Mouse (Mus musculus): ENCODE data around the gene Prkar1b. TPM values are rescaled to one million over a fixed set of nuclear protein-coding genes. Genes with fewer than 3 reads are reported as not detected.

Prkar1b gene
- polyA plus RNA-seq, 1 experiment from 2014 or later, result 5.3 TPM

- ATAC-seq (replicated peaks; ENCODE audit: low FRiP score) (no peak), DNase-seq (ENCODE audit: low spot score) (no peak)
- 69% methylated on average over 8 of the region's 8 CpGs for WGBS
- H3K4me2 ChIP-seq, result no peak overlapping the region
- H3K4me1 ChIP-seq (replicated peaks; ENCODE audit: control insufficient read depth, insufficient read depth, low read length), result no peaks in the 10 kb centered on the region
- H3K27ac ChIP-seq (ENCODE audit: low read depth, low read length), result no peak overlapping the region
- peaks cover 2% of the 10 kb centered on the region; the same call in 1 of the 2 replicates for H3K36me3 ChIP-seq (ENCODE audit: control insufficient read depth, insufficient read depth, low read length)
- no peak overlapping the region for H3K9ac ChIP-seq (ENCODE audit: low read depth, low read length)
- no peak overlapping the region for H3K4me3 ChIP-seq (ENCODE audit: low read depth, low read length)
- no peaks in the 10 kb centered on the region for H3K27me3 ChIP-seq (replicated peaks; ENCODE audit: control insufficient read depth, insufficient read depth, low read length)
- H3K9me3 ChIP-seq (ENCODE audit: control insufficient read depth, low read length), result no peaks in the 10 kb centered on the region
Measured at GRCm38 (mm10) chr5:138979840-138980239, 170.0 kb downstream of the Prkar1b start.

GRCm38 (mm10) chr5:138977759-138978158, 172.0 kb downstream of the Prkar1b start:
- Histone ChIP-seq H3K9me3 (ENCODE audit: control insufficient read depth, low read length) (no peaks in the 10 kb centered on the region), H3K4me1 (replicated peaks; ENCODE audit: control insufficient read depth, insufficient read depth, low read length) (no peaks in the 10 kb centered on the region), H3K9ac (ENCODE audit: low read depth, low read length) (no peak overlapping the region), H3K36me3 (ENCODE audit: control insufficient read depth, insufficient read depth, low read length) (no peaks in the 10 kb centered on the region; the same call in 1 of the 2 replicates), H3K27me3 (replicated peaks; ENCODE audit: control insufficient read depth, insufficient read depth, low read length) (no peaks in the 10 kb centered on the region), H3K4me2 (no peak overlapping the region), H3K4me3 (ENCODE audit: low read depth, low read length) (no peak overlapping the region), H3K27ac (ENCODE audit: low read depth, low read length) (no peak overlapping the region)
- DNase-seq (ENCODE audit: low spot score) (no peak), ATAC-seq (replicated peaks; ENCODE audit: low FRiP score) (no peak)
- 61% methylated on average over 3 of the region's 3 CpGs for WGBS

- Histone ChIP-seq H3K4me2 (no peak overlapping the region), H3K4me1 (replicated peaks; ENCODE audit: control insufficient read depth, insufficient read depth, low read length) (no peaks in the 10 kb centered on the region), H3K36me3 (ENCODE audit: control insufficient read depth, insufficient read depth, low read length) (no peaks in the 10 kb centered on the region), H3K4me3 (ENCODE audit: low read depth, low read length) (no peak overlapping the region), H3K27ac (ENCODE audit: low read depth, low read length) (no peak overlapping the region), H3K9me3 (ENCODE audit: control insufficient read depth, low read length) (no peaks in the 10 kb centered on the region), H3K9ac (ENCODE audit: low read depth, low read length) (no peak overlapping the region), H3K27me3 (replicated peaks; ENCODE audit: control insufficient read depth, insufficient read depth, low read length) (no peaks in the 10 kb centered on the region)
- ATAC-seq (replicated peaks; ENCODE audit: low FRiP score) (no peak), DNase-seq (ENCODE audit: low spot score) (no peak)
- WGBS, result 89% methylated on average over 8 of the region's 8 CpGs
Measured at GRCm38 (mm10) chr5:138974911-138975485, 174.8 kb downstream of the Prkar1b start.

DNA sequence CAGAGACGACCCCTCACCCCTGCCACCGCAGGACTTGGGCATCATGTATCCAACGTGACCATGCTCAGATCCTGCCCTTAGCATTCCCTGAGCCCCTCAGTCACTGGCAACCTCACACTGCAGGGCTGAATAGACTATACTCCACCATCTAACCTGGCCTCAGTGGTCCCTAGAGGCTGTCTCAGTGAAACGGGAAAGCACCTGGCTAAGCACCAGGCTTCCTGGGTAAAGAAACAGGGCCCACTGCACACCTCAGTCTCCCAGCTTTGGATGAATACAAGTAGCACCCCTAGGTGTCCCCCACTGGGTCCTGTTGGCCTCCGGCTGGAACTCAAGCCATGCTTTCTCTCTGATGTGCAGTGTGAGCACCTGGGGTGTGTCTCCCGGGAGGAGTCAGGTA, 176.3 kb downstream of the Prkar1b start:
- H3K4me2 ChIP-seq, result no peak overlapping the region
- H3K4me3 ChIP-seq (ENCODE audit: low read depth, low read length), result no peak overlapping the region
- no peaks in the 10 kb centered on the region for H3K4me1 ChIP-seq (replicated peaks; ENCODE audit: control insufficient read depth, insufficient read depth, low read length)
- no peak for DNase-seq (ENCODE audit: low spot score)
- ATAC-seq (replicated peaks; ENCODE audit: low FRiP score), result no peak
- no peak overlapping the region for H3K27ac ChIP-seq (ENCODE audit: low read depth, low read length)
- 80% methylated on average over 6 of the region's 6 CpGs for WGBS
- H3K9me3 ChIP-seq (ENCODE audit: control insufficient read depth, low read length), result no peaks in the 10 kb centered on the region
- H3K27me3 ChIP-seq (replicated peaks; ENCODE audit: control insufficient read depth, insufficient read depth, low read length), result no peaks in the 10 kb centered on the region
- no peaks in the 10 kb centered on the region for H3K36me3 ChIP-seq (ENCODE audit: control insufficient read depth, insufficient read depth, low read length)
- no peak overlapping the region for H3K9ac ChIP-seq (ENCODE audit: low read depth, low read length)

GRCm38 (mm10) chr5:138971405-138971804, 178.4 kb downstream of the Prkar1b start:
- DNase-seq (ENCODE audit: low spot score) (no peak), ATAC-seq (replicated peaks; ENCODE audit: low FRiP score) (no peak)
- Histone ChIP-seq H3K4me2 (no peak overlapping the region), H3K27ac (ENCODE audit: low read depth, low read length) (no peak overlapping the region), H3K4me1 (replicated peaks; ENCODE audit: control insufficient read depth, insufficient read depth, low read length) (no peaks in the 10 kb centered on the region), H3K9ac (ENCODE audit: low read depth, low read length) (no peak overlapping the region), H3K9me3 (ENCODE audit: control insufficient read depth, low read length) (no peaks in the 10 kb centered on the region), H3K4me3 (ENCODE audit: low read depth, low read length) (no peak overlapping the region), H3K27me3 (replicated peaks; ENCODE audit: control insufficient read depth, insufficient read depth, low read length) (no peaks in the 10 kb centered on the region), H3K36me3 (ENCODE audit: control insufficient read depth, insufficient read depth, low read length) (no peaks in the 10 kb centered on the region)
- WGBS, result 66% methylated on average over 9 of the region's 9 CpGs

- ATAC-seq (replicated peaks; ENCODE audit: low FRiP score) (no peak), DNase-seq (ENCODE audit: low spot score) (no peak)
- no peaks in the 10 kb centered on the region for H3K27me3 ChIP-seq (replicated peaks; ENCODE audit: control insufficient read depth, insufficient read depth, low read length)
- no peak overlapping the region for H3K9ac ChIP-seq (ENCODE audit: low read depth, low read length)
- no peak overlapping the region for H3K27ac ChIP-seq (ENCODE audit: low read depth, low read length)
- 63% methylated on average over 7 of the region's 7 CpGs for WGBS
- no peak overlapping the region for H3K4me2 ChIP-seq
- no peak overlapping the region for H3K4me3 ChIP-seq (ENCODE audit: low read depth, low read length)
- no peaks in the 10 kb centered on the region for H3K36me3 ChIP-seq (ENCODE audit: control insufficient read depth, insufficient read depth, low read length)
- no peaks in the 10 kb centered on the region for H3K9me3 ChIP-seq (ENCODE audit: control insufficient read depth, low read length)
- no peaks in the 10 kb centered on the region for H3K4me1 ChIP-seq (replicated peaks; ENCODE audit: control insufficient read depth, insufficient read depth, low read length)
Measured at GRCm38 (mm10) chr5:138970056-138970490, 179.7 kb downstream of the Prkar1b start.

Other genes with a start within 250 kb of the Prkar1b start
- 3.4 and 5.0 TPM in 2 replicates for gene Pdgfa, start 152.6 kb downstream of the Prkar1b start, polyA plus RNA-seq (2014; fragmentation: Nextera tagmentation; extraction: Ambion mirVana)
- gene Dnaaf5, start 222 bp upstream of the Prkar1b start, polyA plus RNA-seq (2014; fragmentation: Nextera tagmentation; extraction: Ambion mirVana), result 17.1 and 17.6 TPM in 2 replicates
- gene Sun1, start 50.6 kb upstream of the Prkar1b start, polyA plus RNA-seq (2014; fragmentation: Nextera tagmentation; extraction: Ambion mirVana), result 46.0 and 50.4 TPM in 2 replicates
- 208 and 209 TPM in 2 replicates for gene Get4, start 102.3 kb upstream of the Prkar1b start, polyA plus RNA-seq (2014; fragmentation: Nextera tagmentation; extraction: Ambion mirVana)
- gene Adap1, start 175.6 kb upstream of the Prkar1b start, polyA plus RNA-seq (2014; fragmentation: Nextera tagmentation; extraction: Ambion mirVana), result 7.2 and 8.1 TPM in 2 replicates
- gene Cox19, start 201.4 kb upstream of the Prkar1b start, polyA plus RNA-seq (2014; fragmentation: Nextera tagmentation; extraction: Ambion mirVana), result 98.1 and 103 TPM in 2 replicates
- gene Cyp2w1, start 202.6 kb upstream of the Prkar1b start, polyA plus RNA-seq (2014; fragmentation: Nextera tagmentation; extraction: Ambion mirVana), result not detected in 2 replicates
- 13.4 and 15.1 TPM in 2 replicates for gene Gpr146, start 227.7 kb upstream of the Prkar1b start, polyA plus RNA-seq (2014; fragmentation: Nextera tagmentation; extraction: Ambion mirVana)